Mouse (Mus musculus): ENCODE data around the gene Calhm3.

DNA sequence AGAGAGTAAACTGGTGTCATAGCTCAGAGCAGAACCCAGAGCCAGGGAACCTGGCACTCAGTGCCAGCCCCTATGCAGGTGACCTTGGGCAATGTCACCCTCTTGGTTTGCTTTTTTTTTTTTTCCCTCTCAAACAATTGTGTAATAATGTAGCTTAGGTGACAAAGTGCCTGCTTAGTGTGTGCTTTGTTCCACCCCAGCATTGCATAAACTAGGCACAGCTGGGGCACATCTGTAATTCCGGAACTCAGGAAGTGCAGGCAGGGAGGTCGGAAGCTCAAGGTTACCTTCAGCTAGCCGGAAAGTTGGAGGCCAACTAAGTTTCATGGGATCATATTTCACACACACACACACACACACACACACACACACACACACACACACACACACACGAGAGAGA lies 7.7 kb downstream of the Calhm3 start:
- no peak for TF ChIP-seq CTCF (IDR thresholded peaks at IDR 0.05)
- TF ChIP-seq POLR2A (IDR thresholded peaks at IDR 0.05; ENCODE audit: insufficient read depth, low read depth, low read length): no peak
- no peak for TF ChIP-seq EP300 (IDR thresholded peaks at IDR 0.05; ENCODE audit: insufficient read depth, low read depth, low read length)

Measured in heart, adult 2 months (tissue).